Mouse (Mus musculus): ENCODE results near the gene A330070K13Rik. TPM values are rescaled to one million over a fixed set of nuclear protein-coding genes. Genes with fewer than 3 reads are reported as not detected.

The A330070K13Rik gene
- polyA plus RNA-seq (2015; fragmentation: Nextera tagmentation; extraction: Ambion mirVana), result not detected in 2 replicates

GRCm38 (mm10) chr5:130384222-130384912, at the start of gene A330070K13Rik:
Gene A330070K13Rik (minus strand): TSS chr5:130384631.

GRCm38 (mm10) chr5:130369237-130369636, 15.2 kb downstream of the A330070K13Rik start, which contains the start of gene Caln1:
Gene Caln1 (plus strand): TSS chr5:130369455.

Other genes starting within 250 kb of the A330070K13Rik start
- gene Kctd7, start 239.8 kb downstream of the A330070K13Rik start, polyA plus RNA-seq (2015; fragmentation: Nextera tagmentation; extraction: Ambion mirVana), result 8.4 and 9.7 TPM in 2 replicates
- 33.0 and 33.9 TPM in 2 replicates for gene Rabgef1, start 212.8 kb downstream of the A330070K13Rik start, polyA plus RNA-seq (2015; fragmentation: Nextera tagmentation; extraction: Ambion mirVana)
- gene Tmem248, start 167.6 kb downstream of the A330070K13Rik start, polyA plus RNA-seq (2015; fragmentation: Nextera tagmentation; extraction: Ambion mirVana), result 28.3 and 30.7 TPM in 2 replicates
- 68.4 and 76.1 TPM in 2 replicates for gene Sbds, start 129.1 kb downstream of the A330070K13Rik start, polyA plus RNA-seq (2015; fragmentation: Nextera tagmentation; extraction: Ambion mirVana)
- 15.4 and 16.5 TPM in 2 replicates for gene Tyw1, start 129.0 kb downstream of the A330070K13Rik start, polyA plus RNA-seq (2015; fragmentation: Nextera tagmentation; extraction: Ambion mirVana)
- gene Caln1, start 15.2 kb downstream of the A330070K13Rik start, polyA plus RNA-seq (2015; fragmentation: Nextera tagmentation; extraction: Ambion mirVana), result not detected in 2 replicates

Data from spleen, postnatal 0 days (tissue).